Mouse (Mus musculus): Measurements from ENCODE around the gene Olfr385.
"Not testable (repeated sequence)": the region's sequence is repeated elsewhere in the genome, so short reads cannot be mapped to it uniquely, and the experiment has no call there.

Gene Olfr385

DNA sequence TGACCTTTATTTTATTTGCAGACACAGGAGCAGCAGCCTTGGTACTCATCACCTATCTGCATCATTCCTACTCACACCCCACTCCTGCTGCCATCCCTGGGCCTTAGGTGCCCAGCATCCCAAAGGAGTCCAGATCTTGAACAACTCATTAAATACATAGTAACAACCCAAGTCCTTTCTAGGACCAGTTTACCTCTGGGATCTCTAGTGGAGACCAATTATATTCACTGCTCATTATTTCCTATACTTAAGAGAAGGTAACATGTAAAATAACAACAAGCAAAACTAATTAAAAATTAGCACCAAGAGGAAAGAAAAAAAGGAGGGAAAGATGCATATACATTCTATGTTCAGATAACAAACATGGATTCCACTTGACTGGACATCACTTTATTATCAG lies at the start of gene Olfr385:
TSS of gene Olfr385 (minus strand) at position 101 of the 400 bp plus-strand sequence.
- no peak for DNase-seq (ENCODE audit: low read depth, low spot score)

GRCm38 (mm10) chr11:73598294-73598693 lies 5.5 kb upstream of the Olfr385 start, which contains the start of gene Olfr384:
TSS of gene Olfr384 (plus strand) at chr11:73598594.
- no peak for DNase-seq (ENCODE audit: low read depth, low spot score)

- DNase-seq (ENCODE audit: low read depth, low spot score) = not testable (repeated sequence)
Observed at GRCm38 (mm10) chr11:73583188-73583587, 9.6 kb downstream of the Olfr385 start.

DNA sequence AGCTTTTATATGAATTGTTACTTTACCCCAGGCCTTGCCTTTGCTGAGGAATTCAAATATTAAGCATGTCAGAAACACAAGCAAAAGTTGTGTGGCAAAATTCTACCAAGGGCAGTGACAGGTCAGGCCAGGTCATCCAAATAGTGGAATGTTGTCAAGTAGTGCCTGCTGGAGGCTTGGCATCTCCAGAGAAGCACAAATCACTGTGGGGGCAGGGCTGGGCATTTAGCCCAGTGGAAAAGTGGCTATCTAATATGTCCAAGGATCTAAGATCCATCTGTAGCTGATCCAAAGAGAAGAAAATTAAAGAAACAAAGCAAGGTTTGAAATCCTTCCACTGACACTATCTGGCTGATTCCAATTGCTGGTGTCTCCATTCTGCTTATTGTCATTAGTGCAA lies 12.9 kb downstream of the Olfr385 start:
- DNase-seq (ENCODE audit: low read depth, low spot score) = no peak

Measured in forelimb bud, embryonic 11.5 days (tissue).